Mouse (Mus musculus) mouse embryonic stem cell (cell line): ENCODE data around the gene Magi2.

Source experiments
- in situ Hi-C, 2 experiments: fragments of 300-500 bp; cut with MboI; formaldehyde crosslinking; loops; 1 replicate in 1 of 2; 3 replicates in 1 of 2; pipeline ENCODE4 v1.14.3; 2019 to 2020; ENCODE audit warnings: low sequenced_read_pairs in 2 of 2, low pct_unique_long_range_greater_than_20kb in 1 of 2, mixed read lengths in 1 of 2; ENCODE audit not compliant: unreplicated experiment in 1 of 2

Gene Magi2

GRCm38 (mm10) chr5:20362154-20362553 is 1135.3 kb downstream of the Magi2 start:
- in situ Hi-C loops: no loop called here

GRCm38 (mm10) chr5:20363216-20363615 is 1136.4 kb downstream of the Magi2 start:
- in situ Hi-C loops: no loop called here

- in situ Hi-C loops: no loop called here
Measured at GRCm38 (mm10) chr5:20373586-20373985, 1146.8 kb downstream of the Magi2 start.

DNA sequence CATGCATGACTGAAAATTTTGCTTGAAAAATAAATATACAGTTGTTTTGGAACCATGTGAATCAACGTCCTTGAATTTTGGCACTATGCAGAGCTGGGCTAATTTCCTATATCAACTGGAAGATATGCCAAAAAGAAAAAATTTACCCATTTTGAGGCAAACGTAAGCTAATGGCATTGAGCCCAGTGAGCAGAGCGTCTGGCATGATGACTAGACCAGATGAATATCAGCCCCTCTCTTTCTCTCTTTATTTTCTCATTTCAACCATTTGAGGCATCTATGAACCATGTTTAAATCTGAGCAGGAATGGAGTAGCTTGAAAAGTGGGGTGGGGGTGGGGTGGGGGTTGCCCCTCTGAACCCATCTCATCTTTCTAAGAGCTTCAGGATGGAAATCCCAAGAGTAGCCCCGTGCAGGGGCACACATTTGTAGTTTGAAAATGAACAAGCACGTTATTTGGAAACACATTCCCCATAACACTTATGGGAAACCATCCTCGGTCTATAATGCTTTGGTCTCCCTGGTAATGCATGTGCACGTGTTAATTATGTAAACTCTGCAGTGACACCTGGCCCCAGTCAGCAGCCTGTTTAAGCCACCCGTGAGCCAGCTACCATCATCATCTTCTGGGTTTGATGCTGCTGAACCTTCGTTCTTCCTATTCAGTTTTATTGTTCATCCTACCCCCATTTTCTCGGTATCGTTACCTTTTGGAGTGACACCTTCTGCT is 1151.4 kb downstream of the Magi2 start:
- in situ Hi-C loops: no loop called here

DNA sequence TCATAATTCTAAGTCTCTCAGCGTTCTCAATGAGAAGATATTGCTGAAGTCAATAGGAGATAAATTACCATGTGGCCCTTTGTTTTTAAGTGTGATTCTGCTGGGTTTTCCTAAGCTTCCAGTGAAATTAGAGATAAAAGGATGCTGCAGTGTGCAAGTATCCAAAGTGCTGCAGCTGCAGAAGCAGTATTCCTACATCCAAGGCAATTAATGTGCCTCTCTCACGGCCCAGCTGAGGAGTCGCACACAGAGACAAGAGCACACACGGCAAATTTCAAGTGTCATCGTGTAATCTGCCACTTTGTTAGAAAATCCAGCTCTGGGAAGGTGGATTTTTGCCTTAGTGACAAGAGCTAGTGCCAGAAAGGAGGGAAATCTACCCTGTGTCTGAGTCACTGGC is 1177.7 kb downstream of the Magi2 start:
- in situ Hi-C loops: no loop called here

DNA sequence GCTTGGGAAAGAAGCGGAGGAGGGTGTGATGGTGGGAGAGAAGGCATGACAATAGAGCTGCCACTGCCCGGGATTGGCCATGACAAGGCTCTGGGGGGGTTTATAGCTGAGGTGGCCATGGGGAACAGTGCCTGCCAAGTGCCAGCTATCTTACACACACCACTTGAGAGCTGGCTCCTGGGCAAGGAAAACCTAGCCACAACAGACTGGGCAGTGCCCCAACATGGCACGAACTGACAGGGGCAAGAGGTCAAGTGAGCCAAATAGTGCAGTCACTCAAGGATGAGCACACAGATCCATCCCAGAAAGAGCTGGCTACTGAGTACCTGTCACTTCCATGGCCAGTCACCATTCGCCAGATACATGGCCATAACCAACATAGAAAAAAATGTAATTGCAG is 1179.8 kb downstream of the Magi2 start:
- in situ Hi-C loops: no loop called here

- in situ Hi-C loops: no loop called here
Measured at GRCm38 (mm10) chr5:20415320-20415719, 1188.5 kb downstream of the Magi2 start.

GRCm38 (mm10) chr5:20417348-20417747 is 1190.5 kb downstream of the Magi2 start:
- in situ Hi-C loops: no loop called here

DNA sequence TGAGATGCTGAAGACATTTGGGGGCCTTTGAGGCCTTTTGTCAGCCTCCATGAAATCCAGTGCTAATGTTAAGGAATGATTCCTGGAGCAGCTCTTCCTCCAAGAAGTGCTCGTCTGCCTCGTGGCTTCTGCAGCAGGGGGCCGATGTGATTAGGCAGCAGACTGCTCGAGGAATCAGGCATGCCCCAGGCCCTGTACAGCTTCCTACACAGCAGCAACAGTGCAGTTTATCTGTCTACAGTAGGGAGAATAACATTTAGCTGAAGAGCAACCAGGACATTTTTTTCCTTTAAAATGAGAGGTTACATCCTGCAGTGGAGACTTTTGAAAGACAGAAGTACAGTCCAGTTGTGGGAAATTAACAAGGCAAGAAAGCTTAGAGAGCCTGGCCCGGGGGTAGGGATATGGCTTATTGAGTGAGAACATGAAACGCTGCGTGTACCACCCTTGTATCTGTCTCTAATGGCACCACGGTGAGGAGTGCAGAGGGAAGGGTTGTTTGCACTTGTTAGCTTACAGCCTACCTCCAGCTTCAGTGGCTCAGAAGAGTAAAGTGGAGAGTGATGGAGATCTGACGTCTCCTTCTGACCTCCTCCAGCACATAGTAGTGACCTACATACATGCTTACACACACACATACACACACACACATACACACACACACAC is 1205.4 kb downstream of the Magi2 start:
- in situ Hi-C loops: no loop called here

DNA sequence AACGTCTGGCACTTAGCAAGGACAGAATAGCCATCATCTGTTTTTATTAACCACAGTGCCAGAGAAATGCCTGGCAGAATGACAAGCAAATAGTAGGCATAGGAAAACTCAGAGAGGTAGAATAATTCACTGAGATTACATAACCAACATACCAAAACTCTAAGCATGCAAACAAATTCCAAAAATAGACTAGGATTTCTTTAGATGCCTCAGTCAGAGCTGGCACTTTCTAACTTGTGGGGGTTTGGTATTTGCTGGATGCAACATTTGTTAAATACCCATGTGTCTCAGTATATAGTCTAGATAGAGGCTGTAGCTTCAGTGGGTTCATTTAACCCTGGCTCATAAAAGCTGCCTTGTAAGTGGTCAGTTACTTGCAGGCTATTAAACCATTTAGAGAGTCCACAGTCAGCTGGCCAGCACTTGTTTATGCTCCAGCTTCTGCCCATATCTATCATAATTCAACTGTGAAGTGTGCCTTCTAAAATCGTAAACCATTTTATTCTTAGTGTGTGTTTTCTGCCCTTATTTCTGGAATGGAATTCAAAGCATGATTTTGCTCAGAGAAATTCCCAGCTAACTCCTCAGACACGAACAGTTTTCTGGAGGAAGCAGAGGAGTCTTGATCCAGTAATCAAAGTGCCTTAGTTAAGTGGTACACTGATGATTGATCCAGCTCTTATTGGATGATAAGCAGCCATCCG is 1219.8 kb downstream of the Magi2 start:
- in situ Hi-C loops: no loop called here

GRCm38 (mm10) chr5:20456106-20456505 is 1229.3 kb downstream of the Magi2 start:
- in situ Hi-C loops: no loop called here

GRCm38 (mm10) chr5:20457742-20458510 is 1231.1 kb downstream of the Magi2 start:
- in situ Hi-C loops: no loop called here

GRCm38 (mm10) chr5:20461709-20462108 is 1234.9 kb downstream of the Magi2 start:
- in situ Hi-C loops: no loop called here

DNA sequence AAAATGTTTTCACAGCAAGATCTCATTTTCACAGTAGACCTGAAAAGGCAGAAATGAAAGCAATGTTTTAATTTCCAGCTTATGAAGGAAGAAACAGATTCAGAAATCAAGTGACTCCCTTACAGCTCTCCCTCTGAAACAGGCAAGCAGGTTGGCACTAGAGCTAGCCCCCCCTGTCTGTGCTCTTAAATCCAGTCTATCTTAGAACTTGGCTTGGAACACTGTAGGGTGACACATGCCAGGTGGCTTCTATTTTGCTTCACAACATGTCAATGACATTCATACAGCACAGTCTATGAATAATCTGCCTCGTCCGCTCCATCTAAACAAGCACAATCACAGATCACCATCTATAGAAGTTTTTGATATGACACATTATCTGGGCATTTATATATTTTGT is 1235.5 kb downstream of the Magi2 start:
- in situ Hi-C loops: no loop called here

GRCm38 (mm10) chr5:20469721-20470120 is 1242.9 kb downstream of the Magi2 start:
- in situ Hi-C loops: no loop called here

DNA sequence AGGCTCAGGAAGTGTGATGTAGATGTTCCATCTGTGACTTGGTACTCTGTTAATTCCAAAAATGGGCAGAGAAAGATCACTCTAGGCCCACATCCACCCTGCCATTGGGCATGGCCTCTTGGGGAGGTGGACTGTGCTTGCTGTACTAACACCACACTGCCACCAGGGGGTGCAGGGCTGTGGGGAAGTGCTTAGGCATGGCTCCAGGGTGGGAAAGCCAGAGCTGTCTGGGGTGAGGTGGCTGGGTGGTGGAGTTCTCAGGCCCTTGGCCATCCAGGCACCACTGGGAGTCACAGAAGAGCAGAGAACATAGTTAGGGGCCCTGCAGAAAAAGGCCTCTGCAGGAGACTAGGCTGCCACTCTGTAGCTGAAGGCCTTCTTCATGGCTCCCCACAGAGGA is 1243.6 kb downstream of the Magi2 start:
- in situ Hi-C loops: no loop called here

DNA sequence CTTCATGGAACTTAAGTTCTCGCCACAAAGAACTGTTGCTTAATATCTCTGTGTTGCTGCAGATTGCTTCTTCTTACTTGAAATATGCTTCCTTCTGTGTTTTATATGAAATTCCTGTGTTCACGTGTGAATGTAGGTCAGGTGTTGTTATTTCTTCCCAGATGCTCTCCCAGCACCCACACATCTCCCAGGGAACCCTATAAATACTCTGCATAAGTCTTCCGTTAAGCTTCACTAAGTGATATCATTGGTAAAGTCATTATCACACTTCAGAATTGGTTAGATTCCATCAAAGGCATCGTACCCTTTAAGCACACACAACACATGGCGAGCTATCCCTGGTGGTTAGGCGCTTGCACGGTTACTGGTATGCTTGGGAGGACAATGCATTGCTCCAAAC is 1257.7 kb downstream of the Magi2 start:
- in situ Hi-C loops: no loop called here

- in situ Hi-C loops: no loop called here
Measured at GRCm38 (mm10) chr5:20491911-20492310, 1265.1 kb downstream of the Magi2 start.

- in situ Hi-C loops: no loop called here
Measured at GRCm38 (mm10) chr5:20492679-20493078, 1265.8 kb downstream of the Magi2 start.
